Mouse (Mus musculus): ENCODE measurements at regions not wholly inside any gene's neighbourhood (a gene's known extent, or its start where the extent isn't known, plus 50 kb on each side); places are given as distances from the start of the nearest gene placed in this dataset.

GRCm38 (mm10) chr8:7594436-7594835 is 1066.6 kb downstream of the Efnb2 start:
- no peak for DNase-seq

GRCm38 (mm10) chr8:7575641-7576040 is 1085.4 kb downstream of the Efnb2 start:
- DNase-seq, result peak; percentile 27

GRCm38 (mm10) chr8:7560645-7561044 is 1100.4 kb downstream of the Efnb2 start:
- DNase-seq, result no peak

GRCm38 (mm10) chr8:7554756-7555155 is 1106.3 kb downstream of the Efnb2 start:
- DNase-seq, result no peak
